Mouse (Mus musculus) kidney, embryonic 14.5 days (tissue): ENCODE measurements at regions not wholly inside any gene's neighbourhood (a gene's known extent, or its start where the extent isn't known, plus 50 kb on each side); places are given as distances from the start of the nearest gene placed in this dataset.

Experiments used
- ATAC-seq: fragments of 200-750 bp; cut with Nextera tagmentation; 2 replicates; pipeline ENCODE4 v1.8.0; 2017; ENCODE audit warnings: moderate number of reproducible peaks, mild to moderate bottlenecking, moderate TSS enrichment, moderate library complexity; ENCODE audit not compliant: low FRiP score, low TSS enrichment
- H3K27ac ChIP-seq: fragments of 300-500 bp; sonication (generic); 2 replicates; pipeline ENCODE4 v1.5.1; 2014; ENCODE audit warnings: low read depth, mild to moderate bottlenecking, low read length, moderate library complexity, mixed read lengths
- H3K27me3 ChIP-seq: fragments of 300-500 bp; sonication (generic); 2 replicates; pipeline ENCODE4 v1.6.1; 2014; ENCODE audit warnings: mild to moderate bottlenecking, low read length; ENCODE audit not compliant: control insufficient read depth, insufficient read depth
- H3K36me3 ChIP-seq: fragments of 300-500 bp; sonication (generic); 2 replicates; pipeline ENCODE4 v1.6.1; 2014; ENCODE audit warnings: low read length, mixed read lengths; ENCODE audit not compliant: control insufficient read depth, insufficient read depth
- H3K4me1 ChIP-seq: fragments of 300-500 bp; sonication (generic); 2 replicates; pipeline ENCODE4 v1.6.1; 2014; ENCODE audit warnings: low read length, mixed read lengths; ENCODE audit not compliant: control insufficient read depth, insufficient read depth
- H3K4me2 ChIP-seq: fragments of 300-500 bp; sonication (generic); replicated peaks from 2 replicates; pipeline ENCODE4 v1.6.1; 2014; ENCODE audit warnings: low read depth, mild to moderate bottlenecking, low read length
- H3K4me3 ChIP-seq: fragments of 300-500 bp; sonication (generic); 2 replicates; pipeline ENCODE4 v1.5.1; 2014; ENCODE audit warnings: mild to moderate bottlenecking, low read length
- H3K9ac ChIP-seq: fragments of 300-500 bp; sonication (generic); 2 replicates; pipeline ENCODE4 v1.6.1; 2014; ENCODE audit warnings: low read depth, mild to moderate bottlenecking, low read length, moderate library complexity
- H3K9me3 ChIP-seq: fragments of 300-500 bp; sonication (generic); 2 replicates; pipeline ENCODE4 v1.6.1; 2016; ENCODE audit warnings: low read length; ENCODE audit not compliant: control insufficient read depth
- WGBS: fragments of 180-500 bp; shearing (Covaris S2); extraction: QIAGEN DNeasy Blood & Tissue Kit; methylation state at CpG from one replicate; pipeline ENCODE4 v1.1.7; 2014; 5-methylcytosine and 5-hydroxymethylcytosine counted together

DNA sequence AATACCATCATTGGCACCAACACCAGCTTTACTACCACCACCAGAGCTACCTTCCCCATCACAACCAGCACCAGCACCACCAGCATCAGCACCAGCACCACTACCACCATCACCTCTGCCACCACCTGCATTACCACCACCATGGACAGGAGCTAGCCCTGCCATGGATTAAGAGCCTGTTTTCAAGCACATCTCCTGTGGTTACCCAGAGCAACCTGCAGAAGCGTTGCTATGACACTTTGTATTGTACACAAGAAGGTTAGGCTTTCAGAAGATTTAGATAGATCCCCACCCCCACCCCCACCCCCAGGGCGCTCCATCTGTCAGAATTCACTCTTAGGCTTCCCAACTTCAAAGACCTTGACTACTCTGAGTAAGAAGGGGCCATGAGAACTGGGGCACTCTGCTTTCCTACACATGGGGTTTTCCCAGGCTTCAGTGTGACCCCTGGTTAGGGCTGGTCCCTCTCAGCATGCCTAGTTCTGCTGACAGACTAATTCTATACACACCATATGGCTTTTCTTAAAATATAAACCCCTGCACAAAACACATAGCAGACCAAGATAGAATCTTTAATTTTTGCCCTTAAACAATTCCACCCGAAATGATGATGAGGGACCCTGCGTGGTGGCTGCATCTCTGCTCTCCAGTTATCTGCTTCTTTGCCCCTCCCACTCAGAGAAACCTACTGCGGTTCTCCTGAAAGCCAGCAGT is 463.7 kb upstream of the Gulo start:
- Histone ChIP-seq H3K4me2 (no peak overlapping the region), H3K9ac (no peak overlapping the region; the same call in 1 of the 2 replicates), H3K27me3 (no peaks in the 10 kb centered on the region), H3K4me1 (no peaks in the 10 kb centered on the region), H3K9me3 (no peaks in the 10 kb centered on the region), H3K4me3 (no peak overlapping the region), H3K36me3 (no peaks in the 10 kb centered on the region), H3K27ac (no peak overlapping the region)
- 57% methylated on average over 5 of the region's 5 CpGs for WGBS
- ATAC-seq = no peak

DNA sequence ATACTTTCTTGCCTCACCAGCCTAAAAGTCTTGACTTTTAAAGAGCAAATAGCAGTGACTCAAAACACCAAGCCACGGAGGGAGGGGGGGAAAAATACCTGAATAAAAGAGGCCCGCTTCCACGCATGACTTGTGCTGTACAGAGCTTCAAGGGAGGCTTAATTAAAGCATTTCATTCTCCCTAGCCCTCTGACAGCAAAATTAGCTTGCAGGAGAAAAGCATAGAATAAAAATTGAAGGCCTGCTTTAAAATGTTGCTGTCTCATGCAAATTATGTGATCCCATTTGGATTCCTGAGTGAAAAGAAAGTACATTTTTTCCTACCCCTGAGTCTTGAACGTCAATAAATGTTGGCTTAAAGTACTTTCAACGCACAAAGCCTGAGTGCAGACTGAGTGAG is 453.1 kb upstream of the Gulo start:
- WGBS = 78% methylated on average over 5 of the region's 5 CpGs
- no peak for ATAC-seq
- H3K9me3 ChIP-seq = no peaks in the 10 kb centered on the region
- H3K9ac ChIP-seq = no peak overlapping the region
- H3K4me3 ChIP-seq = no peak overlapping the region
- no peak overlapping the region for H3K4me2 ChIP-seq
- H3K36me3 ChIP-seq = no peaks in the 10 kb centered on the region
- no peaks in the 10 kb centered on the region for H3K4me1 ChIP-seq
- H3K27ac ChIP-seq = no peak overlapping the region
- no peaks in the 10 kb centered on the region for H3K27me3 ChIP-seq

DNA sequence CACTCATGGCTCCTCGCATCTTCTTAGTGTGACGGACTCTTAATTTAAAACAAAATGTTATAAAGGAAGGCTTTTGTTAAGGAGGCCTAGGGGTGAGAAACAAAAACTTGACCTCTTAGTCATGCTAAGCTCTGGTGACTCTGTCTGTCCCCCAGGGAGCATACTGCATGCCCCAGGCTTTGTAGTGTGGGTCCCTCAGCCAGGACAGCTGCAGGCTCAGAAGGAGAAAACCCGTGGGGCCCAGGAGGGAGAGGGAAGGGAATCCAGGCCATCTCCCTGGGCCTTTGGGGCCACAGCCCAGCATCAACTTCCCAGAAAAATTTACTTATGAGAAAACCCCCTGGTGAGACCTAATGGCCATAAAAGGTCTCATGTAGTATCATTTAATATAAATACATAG is 451.8 kb upstream of the Gulo start:
- WGBS = 61% methylated on average over 3 of the region's 3 CpGs
- Histone ChIP-seq H3K27me3 (no peaks in the 10 kb centered on the region), H3K4me1 (no peaks in the 10 kb centered on the region), H3K9ac (no peak overlapping the region), H3K36me3 (no peaks in the 10 kb centered on the region), H3K27ac (no peak overlapping the region), H3K4me3 (no peak overlapping the region), H3K4me2 (no peak overlapping the region), H3K9me3 (no peaks in the 10 kb centered on the region)
- no peak for ATAC-seq

DNA sequence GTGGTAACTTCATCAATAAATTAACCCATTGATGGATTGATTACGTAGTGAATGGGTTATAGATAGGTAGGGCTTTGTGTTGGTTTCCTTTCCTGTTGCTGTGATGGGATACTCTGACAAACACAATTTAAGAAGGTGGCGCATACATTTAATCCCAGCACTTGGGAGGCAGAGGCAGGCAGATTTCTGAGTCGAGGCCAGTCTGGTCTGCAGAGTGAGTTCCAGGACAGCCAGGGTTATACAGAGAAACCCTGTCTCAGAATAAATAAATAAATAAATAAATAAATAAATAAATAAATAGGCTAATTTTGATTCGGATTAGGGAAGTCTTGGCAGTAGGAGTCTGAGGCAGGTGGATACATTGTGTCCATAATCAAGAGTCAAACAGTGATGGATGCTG is 449.7 kb upstream of the Gulo start:
- Histone ChIP-seq H3K27ac (no peak overlapping the region), H3K27me3 (no peaks in the 10 kb centered on the region), H3K9ac (no peak overlapping the region), H3K36me3 (no peaks in the 10 kb centered on the region), H3K4me1 (no peaks in the 10 kb centered on the region), H3K9me3 (no peaks in the 10 kb centered on the region), H3K4me3 (no peak overlapping the region), H3K4me2 (no peak overlapping the region)
- no peak for ATAC-seq
- WGBS = 92% methylated on average over 4 of the region's 4 CpGs

DNA sequence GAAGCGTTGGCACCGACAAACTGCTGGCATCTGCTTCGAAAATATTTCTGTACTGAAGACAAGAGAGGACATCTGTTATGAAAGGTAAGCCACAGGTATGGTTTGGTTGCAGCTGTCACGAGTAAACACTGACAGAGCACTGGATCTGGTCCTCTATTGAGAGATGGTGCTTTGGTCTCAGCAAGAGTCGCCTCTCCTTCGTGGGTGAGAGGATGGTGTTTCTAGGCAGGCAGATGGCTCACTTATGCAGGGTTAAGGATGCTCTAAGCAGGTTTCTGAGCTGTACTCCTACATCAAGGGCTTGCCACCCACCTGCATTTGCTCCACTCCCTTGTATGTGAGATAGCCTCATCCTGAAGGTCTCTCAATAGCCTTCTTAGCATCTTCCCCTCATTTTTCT is 448.3 kb upstream of the Gulo start:
- Histone ChIP-seq H3K4me1 (no peaks in the 10 kb centered on the region), H3K9me3 (peaks cover 6% of the 10 kb centered on the region), H3K27me3 (no peaks in the 10 kb centered on the region), H3K4me2 (no peak overlapping the region), H3K4me3 (no peak overlapping the region), H3K27ac (no peak overlapping the region), H3K36me3 (no peaks in the 10 kb centered on the region), H3K9ac (no peak overlapping the region)
- no peak for ATAC-seq
- WGBS = 90% methylated on average over 6 of the region's 6 CpGs

DNA sequence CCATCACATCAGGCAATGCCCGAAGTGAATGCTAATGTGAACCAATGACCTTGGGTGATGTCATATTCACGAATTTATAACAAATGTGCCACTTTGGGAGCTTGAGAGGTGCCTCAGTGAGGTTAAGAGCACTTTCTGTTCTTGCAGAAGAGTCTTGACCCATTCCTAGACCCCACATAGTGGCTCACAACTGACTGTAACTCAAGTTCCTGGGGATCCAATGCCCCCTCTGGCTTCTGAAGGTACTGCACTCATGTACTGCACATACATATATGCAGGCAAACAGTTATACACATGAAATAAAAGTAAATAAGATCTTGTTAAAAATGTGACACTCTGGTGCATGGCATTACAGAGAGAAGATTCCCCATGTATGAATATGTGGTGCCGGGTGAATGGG is 443.8 kb upstream of the Gulo start:
- Histone ChIP-seq H3K9ac (no peak overlapping the region), H3K27me3 (no peaks in the 10 kb centered on the region), H3K4me2 (no peak overlapping the region), H3K9me3 (peaks cover 6% of the 10 kb centered on the region), H3K36me3 (no peaks in the 10 kb centered on the region), H3K4me3 (no peak overlapping the region), H3K4me1 (no peaks in the 10 kb centered on the region), H3K27ac (no peak overlapping the region)
- WGBS = 81% methylated on average over 3 of the region's 3 CpGs
- ATAC-seq = no peak

DNA sequence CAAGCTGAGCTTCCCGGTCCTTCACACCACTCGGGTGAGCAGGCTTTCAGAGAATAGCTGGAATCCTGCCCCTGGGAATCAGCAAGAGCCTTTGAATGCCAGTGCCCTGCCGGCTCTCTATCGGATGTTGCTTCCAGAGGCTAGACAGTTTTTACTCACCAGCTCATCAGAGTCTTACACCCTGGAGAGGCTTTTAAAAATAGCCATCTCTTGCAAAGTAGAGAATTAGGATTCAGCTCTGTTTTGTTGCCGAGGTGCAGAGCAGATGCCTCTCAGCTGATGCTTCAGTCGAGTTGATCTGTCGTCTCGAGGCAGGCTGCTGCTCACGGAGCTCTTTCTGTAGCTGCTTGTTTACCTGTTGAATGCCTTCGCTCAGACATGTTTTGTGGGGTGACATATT is 441.3 kb upstream of the Gulo start:
- H3K27ac ChIP-seq = no peak overlapping the region
- no peak for ATAC-seq
- no peaks in the 10 kb centered on the region for H3K36me3 ChIP-seq
- 73% methylated on average over 10 of the region's 10 CpGs for WGBS
- H3K4me3 ChIP-seq = no peak overlapping the region
- H3K4me2 ChIP-seq = no peak overlapping the region
- peaks cover 6% of the 10 kb centered on the region for H3K9me3 ChIP-seq
- no peaks in the 10 kb centered on the region for H3K27me3 ChIP-seq
- H3K4me1 ChIP-seq = no peaks in the 10 kb centered on the region
- no peak overlapping the region for H3K9ac ChIP-seq

DNA sequence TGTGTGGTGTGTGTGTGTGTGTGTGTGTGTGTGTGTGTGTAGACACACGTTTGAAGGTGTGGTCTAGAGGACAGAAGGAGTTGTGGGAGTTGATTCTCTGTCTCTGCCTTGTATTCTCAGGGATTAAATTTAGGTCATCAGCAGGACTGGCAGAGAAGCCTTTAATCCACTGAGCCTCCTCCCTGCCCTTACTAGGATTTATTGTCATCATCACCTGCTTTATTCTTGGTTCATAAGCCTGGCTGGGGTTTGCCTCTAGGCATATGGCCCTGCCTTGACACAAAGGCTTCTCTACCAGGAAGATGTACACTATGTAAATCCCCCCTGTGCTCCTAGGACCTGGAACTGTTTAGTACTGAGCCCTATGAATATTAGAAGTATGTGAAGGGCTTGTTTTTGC is 433.6 kb upstream of the Gulo start:
- Histone ChIP-seq H3K9me3 (no peaks in the 10 kb centered on the region), H3K27ac (no peak overlapping the region), H3K36me3 (no peaks in the 10 kb centered on the region), H3K4me2 (no peak overlapping the region), H3K27me3 (no peaks in the 10 kb centered on the region), H3K9ac (no peak overlapping the region), H3K4me3 (no peak overlapping the region), H3K4me1 (no peaks in the 10 kb centered on the region)
- WGBS = 33% methylated on average over 1 of the region's 1 CpGs
- ATAC-seq = no peak

DNA sequence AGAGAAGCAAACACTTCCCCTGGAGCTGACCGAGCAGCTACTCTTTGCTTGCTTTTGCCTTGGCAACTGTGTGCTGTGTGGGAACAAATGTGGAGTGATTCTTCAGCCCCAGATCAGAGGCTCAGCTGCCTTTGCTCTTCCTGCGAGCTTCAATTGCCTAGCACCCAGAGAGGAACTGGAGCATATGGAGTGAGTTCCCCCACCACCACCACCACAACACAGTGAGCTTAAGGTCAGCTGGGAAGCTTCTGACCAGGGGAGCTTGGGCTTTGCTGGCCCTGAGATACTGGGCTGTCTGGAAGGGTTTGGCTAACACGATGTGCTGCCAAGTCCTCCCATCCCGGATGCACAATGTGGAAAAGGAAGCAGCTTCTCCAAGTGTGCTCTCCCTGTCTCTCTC is 432.8 kb upstream of the Gulo start:
- ATAC-seq = no peak

More for the DNA sequence above, 432.8 kb upstream of the Gulo start:
- no peaks in the 10 kb centered on the region for H3K27me3 ChIP-seq
- H3K4me3 ChIP-seq = no peak overlapping the region
- H3K9ac ChIP-seq = no peak overlapping the region
- no peaks in the 10 kb centered on the region for H3K4me1 ChIP-seq
- no peak overlapping the region for H3K4me2 ChIP-seq
- H3K9me3 ChIP-seq = no peaks in the 10 kb centered on the region
- no peak overlapping the region for H3K27ac ChIP-seq
- WGBS = 35% methylated on average over 4 of the region's 4 CpGs
- no peaks in the 10 kb centered on the region for H3K36me3 ChIP-seq
